Mouse (Mus musculus) neural tube, postnatal 0 days (tissue): ENCODE measurements around the gene Tpp2. TPM values are rescaled to one million over a fixed set of nuclear protein-coding genes. Genes with fewer than 3 reads are reported as not detected.

Experiments
- microRNA-seq: library from miRNA; unstranded; fragments of <30 nt; microRNA quantifications from one replicate; pipeline ENCODE4, GENCODE M21; 2016
- polyA plus RNA-seq: library from polyadenylated mRNA; unstranded; fragments of >200 nt; fragmentation: Nextera tagmentation; extraction: Ambion mirVana; gene quantifications from 2 replicates; pipeline ENCODE4 v1.2.1, GENCODE M21; 2015

Gene Tpp2
- 38.9 and 41.7 TPM in 2 replicates for polyA plus RNA-seq

GRCm38 (mm10) chr1:43933488-43934415, at the start of gene Tpp2:
TSS of gene Tpp2 (plus strand) at chr1:43933647.

GRCm38 (mm10) chr1:44019934-44020333, 86.5 kb downstream of the Tpp2 start, which contains the start of gene Mettl21c:
TSS of gene Mettl21c (minus strand) at chr1:44020034.

Small RNA genes lying within 50 kb of the gene (microRNA-seq; reads per million reads assigned to microRNA genes)
- gene Gm24180, result not detected

Other genes starting within 250 kb of the Tpp2 start
- 76.6 and 91.0 TPM in 2 replicates for gene 1500015O10Rik, start 203.0 kb upstream of the Tpp2 start, polyA plus RNA-seq
- gene Uxs1, start 105.8 kb upstream of the Tpp2 start, polyA plus RNA-seq, result 22.2 and 23.5 TPM in 2 replicates
- 1.1 and 1.2 TPM in 2 replicates for gene Mettl21c, start 86.4 kb downstream of the Tpp2 start, polyA plus RNA-seq
- 0.03 TPM in 1 of 2 replicates, not detected in the other for gene Gm8251, start 128.3 kb downstream of the Tpp2 start, polyA plus RNA-seq
- gene Tex30, start 168.8 kb downstream of the Tpp2 start, polyA plus RNA-seq, result 36.2 and 38.6 TPM in 2 replicates
- 19.2 and 19.4 TPM in 2 replicates for gene Kdelc1, start 185.2 kb downstream of the Tpp2 start, polyA plus RNA-seq
- gene Bivm, start 185.3 kb downstream of the Tpp2 start, polyA plus RNA-seq, result 19.4 and 19.8 TPM in 2 replicates
- gene Ercc5, start 214.1 kb downstream of the Tpp2 start, polyA plus RNA-seq, result 18.5 TPM in 2 replicates